Mouse (Mus musculus) adipocyte (in vitro differentiated cells): ENCODE results near the gene Clec2e.

ENCODE experiments used
- DNase-seq: peaks from one replicate; pipeline ENCODE4 v3.0.0-alpha.2; 2016; ENCODE audit warnings: low spot score

Gene Clec2e

GRCm38 (mm10) chr6:129058013-129058412 lies 42.7 kb downstream of the Clec2e start:
- no peak for DNase-seq

DNA sequence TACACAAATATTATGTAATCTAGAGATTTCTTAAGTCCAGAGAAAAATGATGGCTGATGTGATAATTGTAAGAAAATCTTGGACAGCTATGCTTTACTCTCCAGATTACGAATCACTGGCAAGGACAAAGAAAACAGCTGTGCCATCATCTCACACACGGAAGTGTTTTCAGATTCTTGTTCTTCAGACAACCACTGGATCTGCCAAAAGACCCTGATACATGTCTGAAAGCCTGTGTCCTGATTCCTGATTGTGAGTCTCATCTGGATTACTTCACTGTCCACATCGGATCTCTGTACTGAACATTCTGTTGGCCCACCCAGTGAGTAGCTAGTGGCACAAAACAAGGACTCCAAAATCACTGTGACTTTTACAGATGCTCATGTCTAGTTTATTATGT lies 44.5 kb downstream of the Clec2e start:
- DNase-seq, result no peak

DNA sequence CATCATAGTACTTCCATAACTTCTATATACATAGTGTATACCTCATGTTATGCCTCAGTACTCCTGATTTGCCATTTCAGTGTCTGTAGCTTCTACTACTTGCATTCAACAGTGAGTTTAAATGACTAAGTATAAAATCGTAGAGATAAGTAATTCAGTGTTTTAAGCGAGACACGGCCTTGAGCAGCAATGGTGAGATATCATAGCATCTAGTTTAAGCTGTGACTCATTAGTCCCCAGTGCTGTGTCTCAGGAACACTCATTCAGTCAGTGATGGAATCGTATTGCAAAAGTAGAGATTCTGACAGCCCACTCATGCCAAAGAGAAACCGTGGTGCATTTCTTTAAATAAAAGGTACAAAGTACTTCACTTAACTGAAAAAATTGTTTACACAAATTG lies 49.0 kb downstream of the Clec2e start:
- no peak for DNase-seq

DNA sequence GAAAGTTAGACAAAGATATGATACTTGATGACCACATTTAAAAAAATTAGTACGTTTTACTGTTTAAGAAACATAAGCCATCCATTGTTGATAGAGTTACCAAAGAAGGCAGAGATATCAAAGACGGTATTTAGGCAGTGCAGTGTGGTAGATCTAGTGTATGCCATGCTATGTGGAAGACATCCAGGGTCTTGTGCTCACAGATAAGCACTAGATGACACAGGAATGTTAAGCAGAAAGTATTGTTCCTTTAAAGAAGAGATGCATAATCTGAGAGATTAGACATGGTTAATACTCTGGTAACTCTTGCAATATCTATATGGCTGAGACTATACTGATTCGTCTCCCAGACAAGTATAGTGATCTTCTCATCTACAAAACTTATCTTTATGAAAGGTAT lies 49.6 kb downstream of the Clec2e start:
- DNase-seq, result no peak

- no peak for DNase-seq
Measured at GRCm38 (mm10) chr6:129049596-129050251, 51.0 kb downstream of the Clec2e start.

DNA sequence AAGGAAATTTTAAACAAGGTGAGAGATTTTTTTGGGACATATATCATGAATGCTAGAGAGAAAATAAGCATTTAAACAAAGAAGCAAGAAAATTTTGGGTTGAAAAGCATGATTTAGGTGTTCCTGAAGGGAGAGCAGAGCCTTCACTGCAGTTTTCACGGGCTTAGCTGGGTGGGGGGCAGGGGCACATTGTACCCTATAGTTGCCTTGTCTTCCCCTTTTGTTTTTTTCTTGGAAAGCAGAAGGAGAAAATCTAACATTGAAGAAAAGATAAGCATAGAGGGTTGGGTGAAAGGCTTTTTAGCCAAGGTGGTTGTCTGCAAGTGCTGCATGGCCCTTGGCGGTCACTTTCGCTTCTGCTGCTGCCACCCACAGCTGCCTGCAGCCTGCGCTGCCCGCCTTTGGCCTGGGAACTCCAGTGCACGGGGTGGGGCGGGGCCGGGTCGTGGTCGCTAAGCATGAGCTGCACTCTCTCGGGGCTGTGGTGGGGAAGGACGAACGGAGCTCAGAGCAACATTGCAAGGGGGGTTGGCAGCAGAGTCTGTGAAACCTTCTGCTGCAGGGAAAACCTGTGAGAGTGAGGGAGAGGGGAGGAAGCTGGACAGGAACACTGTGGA lies 51.7 kb downstream of the Clec2e start:
- DNase-seq, result no peak

- no peak for DNase-seq
Measured at GRCm38 (mm10) chr6:129048381-129048780, 52.3 kb downstream of the Clec2e start.

GRCm38 (mm10) chr6:129045601-129046000 lies 55.1 kb downstream of the Clec2e start, which contains the start of gene Klrb1f:
Klrb1f (plus strand) TSS chr6:129045901.
- no peak for DNase-seq

GRCm38 (mm10) chr6:129042470-129042869 lies 58.2 kb downstream of the Clec2e start:
- no peak for DNase-seq
